Mouse (Mus musculus): Measurements from ENCODE around the gene Olfr312. TPM values are rescaled to one million over a fixed set of nuclear protein-coding genes. Genes with fewer than 3 reads are reported as not detected.
A peak's percentile ranks its signal among the peaks of the same experiment; 100 is the strongest.

The Olfr312 gene
- polyA plus RNA-seq, 1 experiment from 2014 or later, result not detected

GRCm38 (mm10) chr11:58849731-58850130 lies 20.7 kb downstream of the Olfr312 start:
- WGBS, result 69% methylated on average over 2 of the region's 2 CpGs
- H3K36me3 ChIP-seq, result peaks cover 55% of the 10 kb centered on the region
- no peaks in the 10 kb centered on the region for H3K9me3 ChIP-seq

GRCm38 (mm10) chr11:58860744-58861143 lies 31.7 kb downstream of the Olfr312 start:
- 94% methylated on average over 8 of the region's 8 CpGs for WGBS
- Histone ChIP-seq H3K9me3 (peaks cover 25% of the 10 kb centered on the region), H3K4me1 (replicated peaks) (no peaks in the 10 kb centered on the region), H3K4me3 (replicated peaks) (no peak overlapping the region), H3K27ac (no peak overlapping the region), H3K36me3 (peaks cover 53% of the 10 kb centered on the region), H3K9ac (replicated peaks) (no peak overlapping the region), H3K4me2 (no peak overlapping the region), H3K27me3 (no peaks in the 10 kb centered on the region)
- ATAC-seq (ENCODE audit: insufficient number of reproducible peaks, insufficient read depth, low FRiP score, low TSS enrichment, low read depth), result no peak

More at GRCm38 (mm10) chr11:58849731-58850130, 20.7 kb downstream of the Olfr312 start:
- no peaks in the 10 kb centered on the region for H3K27me3 ChIP-seq
- H3K27ac ChIP-seq, result no peak overlapping the region
- peaks cover 6% of the 10 kb centered on the region for H3K4me1 ChIP-seq (replicated peaks)
- H3K9ac ChIP-seq (replicated peaks), result no peak overlapping the region
- H3K4me2 ChIP-seq, result no peak overlapping the region
- no peak for ATAC-seq (ENCODE audit: insufficient number of reproducible peaks, insufficient read depth, low FRiP score, low TSS enrichment, low read depth)
- no peak overlapping the region for H3K4me3 ChIP-seq (replicated peaks)

- 4% methylated on average over 37 of the region's 37 CpGs for WGBS
- no peaks in the 10 kb centered on the region for H3K27me3 ChIP-seq
- ATAC-seq (ENCODE audit: insufficient number of reproducible peaks, insufficient read depth, low FRiP score, low TSS enrichment, low read depth), result peak; percentile 89
- peaks cover 28% of the 10 kb centered on the region for H3K36me3 ChIP-seq
- peak within 1 kb of the TSS; percentile 78 for H3K9ac ChIP-seq (replicated peaks)
- H3K27ac ChIP-seq, result peak within 1 kb of the TSS; percentile 82
- no peaks in the 10 kb centered on the region for H3K9me3 ChIP-seq
- H3K4me2 ChIP-seq, result peak within 1 kb of the TSS; percentile 80
- peak within 1 kb of the TSS; percentile 74 for H3K4me3 ChIP-seq (replicated peaks)
- H3K4me1 ChIP-seq (replicated peaks), result peaks cover 14% of the 10 kb centered on the region
Observed at GRCm38 (mm10) chr11:58867039-58867953, 38.3 kb downstream of the Olfr312 start, which contains the start of gene 2810021J22Rik. 2810021J22Rik (plus strand) TSS chr11:58867216.

GRCm38 (mm10) chr11:58867954-58868330 lies 38.9 kb downstream of the Olfr312 start:
- Histone ChIP-seq H3K27ac (peak overlapping the region; percentile 82; the same call in 1 of the 2 replicates), H3K36me3 (peaks cover 28% of the 10 kb centered on the region), H3K9me3 (no peaks in the 10 kb centered on the region), H3K4me2 (peak overlapping the region; percentile 80), H3K27me3 (no peaks in the 10 kb centered on the region), H3K4me1 (replicated peaks) (peaks cover 14% of the 10 kb centered on the region), H3K9ac (replicated peaks) (peak overlapping the region; percentile 78; the same call in 1 of the 2 replicates), H3K4me3 (replicated peaks) (peak overlapping the region; percentile 74)
- WGBS, result 85% methylated on average over 6 of the region's 6 CpGs
- ATAC-seq (ENCODE audit: insufficient number of reproducible peaks, insufficient read depth, low FRiP score, low TSS enrichment, low read depth), result no peak

- Histone ChIP-seq H3K4me1 (replicated peaks) (peaks cover 14% of the 10 kb centered on the region), H3K9ac (replicated peaks) (no peak overlapping the region), H3K4me3 (replicated peaks) (no peak overlapping the region), H3K36me3 (peaks cover 30% of the 10 kb centered on the region), H3K27me3 (no peaks in the 10 kb centered on the region), H3K27ac (no peak overlapping the region), H3K4me2 (no peak overlapping the region), H3K9me3 (no peaks in the 10 kb centered on the region)
- 90% methylated on average over 4 of the region's 4 CpGs for WGBS
- no peak for ATAC-seq (ENCODE audit: insufficient number of reproducible peaks, insufficient read depth, low FRiP score, low TSS enrichment, low read depth)
Observed at GRCm38 (mm10) chr11:58870961-58871360, 41.9 kb downstream of the Olfr312 start.

GRCm38 (mm10) chr11:58883756-58884155 lies 54.7 kb downstream of the Olfr312 start:
- 93% methylated on average over 8 of the region's 8 CpGs for WGBS
- no peaks in the 10 kb centered on the region for H3K27me3 ChIP-seq
- H3K4me3 ChIP-seq (replicated peaks), result no peak overlapping the region
- no peak overlapping the region for H3K27ac ChIP-seq
- no peak for ATAC-seq (ENCODE audit: insufficient number of reproducible peaks, insufficient read depth, low FRiP score, low TSS enrichment, low read depth)
- H3K9ac ChIP-seq (replicated peaks), result no peak overlapping the region
- H3K4me2 ChIP-seq, result no peak overlapping the region
- H3K4me1 ChIP-seq (replicated peaks), result no peaks in the 10 kb centered on the region
- H3K9me3 ChIP-seq, result no peaks in the 10 kb centered on the region
- peaks cover 51% of the 10 kb centered on the region for H3K36me3 ChIP-seq

Other genes with a start within 250 kb of the Olfr312 start
- gene Olfr324, start 234.1 kb upstream of the Olfr312 start, polyA plus RNA-seq (2016; fragmentation: Nextera tagmentation; extraction: Ambion mirVana), result not detected in 2 replicates
- not detected in 2 replicates for gene 2210407C18Rik, start 213.2 kb upstream of the Olfr312 start, polyA plus RNA-seq (2016; fragmentation: Nextera tagmentation; extraction: Ambion mirVana)
- not detected in 2 replicates for gene Olfr323, start 198.7 kb upstream of the Olfr312 start, polyA plus RNA-seq (2016; fragmentation: Nextera tagmentation; extraction: Ambion mirVana)
- 0.15 and 0.35 TPM in 2 replicates for gene Trim58, start 188.8 kb upstream of the Olfr312 start, polyA plus RNA-seq (2016; fragmentation: Nextera tagmentation; extraction: Ambion mirVana)
- not detected in 2 replicates for gene Olfr322, start 170.5 kb upstream of the Olfr312 start, polyA plus RNA-seq (2016; fragmentation: Nextera tagmentation; extraction: Ambion mirVana)
- gene Olfr320, start 148.1 kb upstream of the Olfr312 start, polyA plus RNA-seq (2016; fragmentation: Nextera tagmentation; extraction: Ambion mirVana), result not detected in 2 replicates
- gene Olfr319, start 130.1 kb upstream of the Olfr312 start, polyA plus RNA-seq (2016; fragmentation: Nextera tagmentation; extraction: Ambion mirVana), result not detected in 2 replicates
- gene Olfr318, start 105.2 kb upstream of the Olfr312 start, polyA plus RNA-seq (2016; fragmentation: Nextera tagmentation; extraction: Ambion mirVana), result not detected in 2 replicates
- not detected in 2 replicates for gene Olfr317, start 90.0 kb upstream of the Olfr312 start, polyA plus RNA-seq (2016; fragmentation: Nextera tagmentation; extraction: Ambion mirVana)
- not detected in 2 replicates for gene Olfr316, start 76.5 kb upstream of the Olfr312 start, polyA plus RNA-seq (2016; fragmentation: Nextera tagmentation; extraction: Ambion mirVana)
- gene Olfr315, start 56.0 kb upstream of the Olfr312 start, polyA plus RNA-seq (2016; fragmentation: Nextera tagmentation; extraction: Ambion mirVana), result not detected in 2 replicates
- gene Olfr314, start 46.3 kb upstream of the Olfr312 start, polyA plus RNA-seq (2016; fragmentation: Nextera tagmentation; extraction: Ambion mirVana), result not detected in 2 replicates
- gene Fam183b, start 27.3 kb upstream of the Olfr312 start, polyA plus RNA-seq (2016; fragmentation: Nextera tagmentation; extraction: Ambion mirVana), result not detected in 2 replicates
- not detected in 2 replicates for gene Olfr313, start 14.2 kb upstream of the Olfr312 start, polyA plus RNA-seq (2016; fragmentation: Nextera tagmentation; extraction: Ambion mirVana)
- not detected in 2 replicates for gene Olfr311, start 10.0 kb downstream of the Olfr312 start, polyA plus RNA-seq (2016; fragmentation: Nextera tagmentation; extraction: Ambion mirVana)
- gene Gm12258, start 17.9 kb downstream of the Olfr312 start, polyA plus RNA-seq (2016; fragmentation: Nextera tagmentation; extraction: Ambion mirVana), result 12.8 and 13.5 TPM in 2 replicates
- gene 2810021J22Rik, start 38.0 kb downstream of the Olfr312 start, polyA plus RNA-seq (2016; fragmentation: Nextera tagmentation; extraction: Ambion mirVana), result 8.9 and 11.0 TPM in 2 replicates
- gene Zfp39, start 75.0 kb downstream of the Olfr312 start, polyA plus RNA-seq (2016; fragmentation: Nextera tagmentation; extraction: Ambion mirVana), result 4.9 and 6.6 TPM in 2 replicates
- gene Btnl10, start 88.7 kb downstream of the Olfr312 start, polyA plus RNA-seq (2016; fragmentation: Nextera tagmentation; extraction: Ambion mirVana), result 0.25 TPM in 1 of 2 replicates, not detected in the other
- 306 and 315 TPM in 2 replicates for gene Rnf187, start 109.7 kb downstream of the Olfr312 start, polyA plus RNA-seq (2016; fragmentation: Nextera tagmentation; extraction: Ambion mirVana)
- 22.6 and 28.5 TPM in 2 replicates for gene Hist3h2ba, start 119.7 kb downstream of the Olfr312 start, polyA plus RNA-seq (2016; fragmentation: Nextera tagmentation; extraction: Ambion mirVana)
- gene Hist3h2a, start 125.4 kb downstream of the Olfr312 start, polyA plus RNA-seq (2016; fragmentation: Nextera tagmentation; extraction: Ambion mirVana), result 26.2 and 27.9 TPM in 2 replicates
- gene Trim17, start 125.4 kb downstream of the Olfr312 start, polyA plus RNA-seq (2016; fragmentation: Nextera tagmentation; extraction: Ambion mirVana), result 0.80 and 0.93 TPM in 2 replicates
- gene Trim11, start 148.9 kb downstream of the Olfr312 start, polyA plus RNA-seq (2016; fragmentation: Nextera tagmentation; extraction: Ambion mirVana), result 21.6 and 22.4 TPM in 2 replicates